Mouse (Mus musculus) 416B (cell line): ENCODE results near the gene Tssc4.

Experiments used
- DNase-seq: peaks from one replicate; pipeline ENCODE4 v3.0.0; 2011; ENCODE audit warnings: low read depth

Tssc4 gene

GRCm38 (mm10) chr7:143044826-143045206, 24.2 kb upstream of the Tssc4 start:
- DNase-seq = peak; percentile 50

- no peak for DNase-seq
Observed at GRCm38 (mm10) chr7:143046358-143046757, 22.7 kb upstream of the Tssc4 start.

DNA sequence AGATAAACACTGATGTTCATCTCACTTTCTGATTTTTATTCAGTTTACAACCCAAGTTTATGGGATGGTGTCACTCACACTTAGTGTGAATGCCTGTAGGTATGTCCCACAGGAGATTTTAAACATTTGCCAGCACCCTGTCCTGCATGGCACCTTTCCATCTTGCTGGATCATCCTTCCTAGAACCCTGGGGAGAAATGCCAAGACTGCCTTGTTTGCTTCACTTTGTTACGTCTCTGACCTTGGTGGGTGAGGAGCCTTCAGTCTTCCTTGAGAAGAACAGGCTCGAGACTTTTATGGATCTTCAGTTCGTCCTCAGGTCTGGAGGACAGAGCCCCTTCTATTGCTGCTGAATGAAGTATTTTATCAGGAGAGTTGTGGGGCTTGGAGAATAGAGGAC, 19.7 kb upstream of the Tssc4 start:
- no peak for DNase-seq

GRCm38 (mm10) chr7:143049841-143050816, 18.9 kb upstream of the Tssc4 start:
- peak; percentile 65 for DNase-seq

GRCm38 (mm10) chr7:143051316-143051715, 17.7 kb upstream of the Tssc4 start:
- no peak for DNase-seq

- peak; percentile 84 for DNase-seq
Observed at GRCm38 (mm10) chr7:143052626-143053007, 16.4 kb upstream of the Tssc4 start, which contains the start of gene Cd81. Gene Cd81, plus strand, starts transcription at chr7:143052739.

DNA sequence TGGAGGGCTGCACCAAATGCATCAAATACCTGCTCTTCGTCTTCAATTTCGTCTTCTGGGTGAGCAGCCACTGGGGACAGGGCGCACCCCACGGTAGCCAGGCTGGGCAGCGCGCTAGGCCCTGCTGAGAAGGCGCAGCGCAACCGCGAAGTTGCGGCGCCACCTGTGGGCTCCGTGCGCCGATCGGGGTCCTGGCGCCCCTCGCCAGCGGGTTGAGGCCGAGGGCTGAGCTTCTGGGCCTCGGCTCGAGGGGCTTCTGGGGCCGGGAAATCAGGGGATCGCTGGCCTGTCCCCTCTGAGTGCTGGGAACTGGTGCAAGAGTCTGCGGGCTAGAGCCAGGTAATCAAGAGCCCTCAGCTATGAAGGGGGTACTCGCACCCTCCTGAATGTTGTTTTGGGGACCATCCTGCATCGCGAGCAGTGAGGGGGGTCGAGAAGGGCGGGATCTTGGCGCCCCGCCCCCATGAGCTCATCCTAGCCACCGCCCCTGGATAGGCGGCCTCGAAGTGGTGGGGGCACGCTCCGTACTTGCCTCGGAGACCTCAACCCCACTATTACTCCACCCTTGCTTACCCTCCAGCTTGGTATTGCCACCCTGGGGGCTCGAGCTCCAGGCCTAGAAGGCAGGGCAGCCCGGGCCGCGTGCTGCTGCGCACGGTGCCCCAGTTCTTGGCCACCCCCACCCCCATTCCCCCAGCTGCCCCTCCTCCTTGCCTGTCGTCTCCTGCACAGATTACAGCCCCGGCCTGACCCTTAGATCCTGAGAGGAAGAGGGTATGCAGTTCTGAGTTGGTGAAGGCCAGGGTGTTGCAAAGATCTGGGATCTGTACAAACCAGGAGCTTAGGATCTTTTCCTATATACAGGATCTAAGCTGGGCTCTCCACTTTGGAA, 15.8 kb upstream of the Tssc4 start:
- peak; percentile 66 for DNase-seq

DNA sequence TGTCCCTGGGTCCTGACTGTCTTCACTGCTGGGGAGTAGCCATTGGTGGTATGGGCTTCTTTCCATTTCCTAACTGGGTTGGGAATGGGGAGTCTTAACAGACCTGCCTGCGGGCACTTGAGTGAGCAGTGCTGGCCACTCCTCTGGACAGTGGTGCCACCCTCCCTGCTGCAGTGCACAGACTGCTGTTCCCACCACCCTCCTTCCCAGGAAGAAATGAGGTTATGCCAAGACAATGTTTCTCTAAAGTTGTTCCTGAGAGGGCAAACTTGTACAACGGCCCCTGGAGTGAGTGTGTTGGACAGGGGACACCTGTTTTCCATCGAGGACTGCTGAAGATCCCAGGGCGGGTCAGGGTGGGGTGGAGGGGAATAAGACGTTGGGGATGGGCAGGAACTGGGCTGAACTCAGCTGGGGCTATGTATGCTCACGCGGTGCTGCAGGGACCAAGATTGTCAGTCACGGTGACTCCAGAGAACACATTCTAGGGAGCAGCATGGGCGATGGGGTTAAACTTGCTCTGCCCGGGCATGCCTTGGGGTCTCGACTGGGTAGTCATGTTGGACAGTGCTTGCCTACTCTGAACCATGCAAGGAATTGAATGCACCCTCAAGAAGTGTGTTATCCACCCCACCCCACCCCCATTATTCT, 15.0 kb upstream of the Tssc4 start:
- no peak for DNase-seq

- DNase-seq = no peak
Observed at GRCm38 (mm10) chr7:143054612-143054965, 14.5 kb upstream of the Tssc4 start.

DNA sequence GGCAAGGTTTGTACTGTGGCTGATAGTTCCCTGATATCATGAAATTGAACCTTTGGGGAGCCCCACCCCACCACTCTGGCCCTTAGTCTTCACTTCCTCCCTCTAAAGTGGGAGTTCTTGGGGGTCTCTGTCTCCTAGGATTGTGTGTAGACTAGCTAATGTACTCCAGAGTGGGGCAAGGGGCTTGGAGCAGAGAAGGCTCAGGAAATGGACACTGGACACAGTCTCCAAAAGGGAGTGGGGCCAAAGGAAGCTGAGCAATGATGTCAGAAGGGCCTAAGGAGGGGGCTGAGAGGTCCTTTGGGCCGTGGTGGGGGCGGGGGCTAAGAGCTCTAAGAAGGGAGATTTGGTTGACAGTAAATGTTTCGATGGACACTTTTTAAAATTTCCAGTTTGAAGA, 14.0 kb upstream of the Tssc4 start:
- DNase-seq = no peak

DNA sequence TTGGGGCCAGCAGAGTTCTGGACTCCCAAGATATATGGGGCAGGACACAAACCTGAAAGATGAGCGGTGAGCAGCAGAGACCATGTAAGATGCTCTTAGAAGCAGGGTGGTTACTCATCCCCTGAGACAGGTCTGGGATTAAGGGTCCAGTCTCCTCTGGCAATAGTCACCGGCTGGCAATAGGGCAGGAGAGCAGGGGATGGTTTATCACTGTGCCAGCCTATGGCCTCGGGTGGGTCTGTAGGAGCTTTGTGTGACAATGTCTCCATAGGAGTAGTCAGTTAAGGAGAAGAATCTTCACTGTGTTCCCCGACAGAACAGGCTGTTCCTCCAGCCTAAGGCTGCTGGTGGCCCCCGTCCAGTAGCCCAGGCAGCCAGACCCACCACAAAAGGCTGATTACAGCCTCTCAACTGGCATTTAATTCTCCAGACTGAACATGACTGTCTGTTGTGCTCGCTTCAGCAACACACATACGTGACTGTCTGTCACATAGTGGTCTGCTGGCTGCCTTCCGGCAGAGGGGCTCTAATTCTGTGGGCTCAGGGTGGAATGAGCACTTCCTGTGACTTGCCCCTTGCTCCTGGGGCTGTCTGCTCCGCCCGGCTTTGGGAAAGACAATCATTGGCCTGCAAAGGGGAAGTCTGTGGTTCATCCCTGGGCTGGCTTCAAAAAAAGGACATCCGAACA, 13.4 kb upstream of the Tssc4 start:
- peak; percentile 72 for DNase-seq

GRCm38 (mm10) chr7:143057023-143057422, 12.0 kb upstream of the Tssc4 start:
- DNase-seq = peak; percentile 72

DNA sequence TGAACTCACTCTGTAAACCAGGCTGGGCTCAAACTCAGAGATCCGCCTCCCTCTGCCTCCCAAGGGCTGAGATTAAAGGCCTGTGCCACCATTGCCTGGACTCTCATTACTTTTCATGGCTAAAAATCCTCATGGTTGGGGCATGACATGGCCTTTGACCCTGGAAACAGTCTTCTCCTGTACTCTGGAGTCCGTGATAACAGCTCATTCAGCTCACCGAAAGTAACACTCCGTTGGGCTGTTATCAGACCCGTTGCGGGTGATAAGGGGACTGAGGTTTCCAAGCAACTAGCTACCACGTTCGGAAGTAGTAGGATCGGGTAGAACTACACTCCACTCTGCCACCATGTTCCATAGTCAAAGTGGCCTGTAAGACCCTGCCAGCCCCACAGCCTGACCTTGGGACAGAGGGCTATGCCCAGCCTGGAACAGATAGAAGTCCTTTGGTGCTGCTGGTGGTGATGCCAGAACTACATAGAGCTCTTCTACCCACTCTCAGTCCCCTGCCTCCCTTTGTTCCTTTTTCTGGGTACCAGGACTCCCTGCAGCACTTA, 11.3 kb upstream of the Tssc4 start:
- DNase-seq = no peak

DNA sequence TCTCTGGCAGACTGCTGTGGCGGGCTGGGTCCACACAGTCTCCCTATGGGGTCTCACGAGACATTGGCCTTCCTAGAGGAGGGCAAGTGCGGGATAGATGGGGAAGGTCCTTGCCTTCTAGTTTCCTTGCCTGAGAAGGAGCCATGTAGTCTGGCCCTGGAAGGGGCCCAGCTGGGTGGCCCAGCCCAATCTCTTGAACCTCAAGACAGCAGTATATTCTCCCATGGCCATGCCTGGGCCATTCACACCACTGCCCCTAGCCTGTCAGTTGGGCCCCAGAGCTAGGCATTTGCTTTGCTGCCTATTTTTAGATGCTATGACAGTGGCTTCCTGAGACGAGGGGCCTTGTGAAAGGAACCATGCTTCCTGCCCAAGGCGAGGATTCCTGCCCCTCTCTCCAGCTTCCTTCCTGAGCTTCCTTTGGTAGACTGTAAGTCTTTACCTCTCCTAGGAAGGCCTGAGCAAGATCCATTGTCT, 10.8 kb upstream of the Tssc4 start:
- DNase-seq = peak; percentile 69

GRCm38 (mm10) chr7:143059202-143059870, 9.7 kb upstream of the Tssc4 start:
- DNase-seq = no peak

DNA sequence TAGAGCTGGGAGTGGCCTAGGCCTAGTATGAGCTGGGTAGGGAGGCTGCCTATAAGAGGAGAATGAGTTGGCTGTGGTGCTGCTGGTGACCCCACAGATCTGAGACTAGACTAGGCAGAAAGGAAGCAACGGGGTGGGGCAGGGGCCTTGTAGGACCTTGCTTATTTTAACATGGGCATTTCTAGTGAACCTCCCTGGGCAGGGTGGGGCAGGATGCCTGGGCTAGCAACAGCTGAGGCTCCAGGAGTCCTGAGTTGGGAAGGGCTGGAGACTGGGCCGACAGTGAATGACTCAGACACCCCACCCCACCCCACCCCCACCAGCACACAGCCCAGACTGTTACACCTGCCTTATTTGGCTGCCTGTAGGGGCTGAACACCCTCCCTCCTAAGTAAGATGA, 6.3 kb upstream of the Tssc4 start:
- DNase-seq = no peak

DNA sequence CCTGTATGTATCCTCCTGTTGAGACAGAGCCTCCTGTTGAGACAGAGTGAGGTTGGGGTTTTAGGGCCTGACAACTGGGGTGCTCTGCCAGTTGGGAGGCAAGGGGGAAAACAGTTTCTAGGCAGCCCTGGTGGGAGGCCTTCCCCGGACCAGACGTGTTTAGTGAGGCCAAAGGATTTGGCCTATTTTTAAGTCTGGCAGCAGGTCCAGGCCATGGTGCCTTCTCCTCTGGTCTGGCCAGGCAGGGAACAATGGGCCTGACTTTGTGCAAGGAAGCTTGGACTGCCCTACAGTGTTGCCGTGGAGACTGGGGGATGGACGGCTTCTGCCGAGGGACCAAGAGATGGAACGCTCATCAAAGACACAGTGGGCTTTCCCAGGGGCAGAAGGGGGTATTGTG, 4.8 kb upstream of the Tssc4 start:
- DNase-seq = no peak

DNA sequence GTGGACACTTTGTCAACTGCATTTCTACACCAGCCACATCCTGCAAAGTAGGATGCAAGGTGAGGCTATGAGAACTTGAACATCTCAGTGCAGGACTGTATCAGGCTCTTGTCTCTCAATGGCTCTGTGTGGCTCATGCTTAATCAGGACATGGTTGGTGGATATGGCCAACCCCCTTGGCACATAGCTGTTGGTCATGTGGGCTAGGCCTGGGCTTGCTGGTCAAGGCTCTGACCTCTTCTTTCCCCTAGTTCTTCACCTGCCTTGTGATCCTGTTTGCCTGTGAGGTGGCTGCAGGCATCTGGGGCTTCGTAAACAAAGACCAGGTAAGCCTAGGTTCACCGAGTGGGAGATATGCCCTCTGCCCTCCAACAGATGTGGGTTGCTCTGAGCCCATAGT, 3.4 kb upstream of the Tssc4 start:
- DNase-seq = no peak

DNA sequence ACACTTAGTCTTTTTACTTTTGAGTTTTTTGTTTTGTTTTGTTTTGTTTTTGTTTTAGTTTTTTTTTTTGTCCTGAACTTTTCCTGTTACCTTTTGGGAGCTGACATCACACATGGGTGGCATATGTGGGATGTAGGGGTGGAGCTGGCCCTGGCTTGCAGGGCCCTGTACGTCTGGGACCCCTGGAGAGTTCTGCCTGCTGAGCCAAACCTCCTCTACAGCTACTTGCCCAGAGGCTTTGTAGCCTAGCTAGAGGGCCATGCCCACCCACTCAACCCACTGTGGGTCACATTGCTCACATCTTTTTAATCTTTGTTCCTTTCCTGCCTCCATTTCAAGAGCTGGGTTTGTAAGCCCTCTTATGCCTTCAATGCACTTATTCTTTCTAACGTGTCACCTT, 1.6 kb upstream of the Tssc4 start:
- no peak for DNase-seq

DNA sequence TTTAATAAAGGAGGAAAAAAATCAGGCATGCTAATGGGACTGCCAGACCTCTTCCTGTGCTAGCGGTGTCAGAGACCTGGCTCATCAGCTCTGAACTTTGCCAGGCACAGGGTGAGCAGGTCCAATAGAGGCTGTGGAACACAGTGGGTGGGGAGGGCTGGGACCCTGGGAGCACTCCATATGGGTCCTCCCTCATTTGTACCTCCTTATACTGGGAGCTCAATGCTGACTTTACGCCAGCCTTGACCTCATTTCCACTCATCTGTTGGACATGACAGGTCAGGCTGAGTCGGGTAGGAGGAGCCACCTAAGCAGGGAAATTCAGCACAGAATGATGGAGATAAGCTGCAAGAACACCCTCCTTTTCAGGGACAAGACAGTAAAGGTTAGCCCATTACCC, 1.2 kb upstream of the Tssc4 start:
- no peak for DNase-seq
